Mouse (Mus musculus): ENCODE measurements around the gene Adarb2.
A peak's percentile ranks its signal among the peaks of the same experiment; 100 is the strongest.

The Adarb2 gene

DNA sequence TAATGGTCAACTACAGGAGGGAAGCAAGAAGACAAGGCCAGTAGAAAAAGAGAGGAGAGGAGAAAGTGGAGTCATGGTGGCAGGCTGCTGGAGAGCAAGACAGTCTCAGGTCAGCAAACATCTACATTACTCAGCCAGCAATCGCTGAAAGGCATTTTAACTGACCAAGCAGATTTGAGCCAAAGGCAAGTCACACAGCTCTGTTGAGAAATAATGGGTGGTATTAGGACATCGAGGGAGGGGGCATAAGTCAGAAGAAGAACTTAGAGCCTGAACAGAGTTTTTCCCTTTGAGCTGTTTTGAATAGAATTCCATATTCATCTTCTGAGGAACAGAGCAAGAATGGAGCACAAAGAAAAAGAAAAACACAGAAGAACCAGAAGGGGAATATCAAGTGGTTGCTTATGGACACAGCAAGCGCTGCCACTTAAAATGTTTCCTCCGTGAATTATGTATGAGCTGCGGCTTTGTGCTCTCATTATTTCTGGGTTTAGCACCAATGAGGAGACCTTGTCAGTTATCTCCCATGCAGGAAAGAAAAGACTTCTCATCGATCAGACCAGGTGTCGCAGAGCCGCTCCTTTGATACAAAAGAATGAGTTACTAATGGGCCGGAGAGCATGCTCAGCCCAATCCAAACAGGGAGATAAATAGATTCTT lies 477.9 kb downstream of the Adarb2 start:
- no peak for DNase-seq (ENCODE audit: low read depth, low spot score)

DNA sequence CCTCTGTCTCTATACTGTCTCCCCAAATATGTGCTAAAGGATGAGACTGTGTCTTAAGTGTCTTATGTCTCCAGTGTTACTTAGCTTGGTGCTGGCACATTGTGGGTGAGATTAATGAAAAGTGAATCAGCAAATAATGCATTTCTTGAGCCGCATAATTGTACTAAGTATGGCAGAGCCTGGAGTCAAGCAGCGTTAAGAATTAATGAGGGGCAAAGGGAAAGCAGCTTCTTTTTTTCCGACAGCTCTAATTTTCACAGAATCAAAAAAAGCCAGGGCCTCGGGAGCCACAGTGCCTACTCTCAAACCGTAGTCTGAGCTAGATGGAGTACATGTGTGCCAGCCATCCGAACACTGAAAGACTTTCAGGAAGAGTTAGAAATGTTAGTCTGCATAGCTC lies 488.8 kb downstream of the Adarb2 start:
- no peak for DNase-seq (ENCODE audit: low read depth, low spot score)

DNA sequence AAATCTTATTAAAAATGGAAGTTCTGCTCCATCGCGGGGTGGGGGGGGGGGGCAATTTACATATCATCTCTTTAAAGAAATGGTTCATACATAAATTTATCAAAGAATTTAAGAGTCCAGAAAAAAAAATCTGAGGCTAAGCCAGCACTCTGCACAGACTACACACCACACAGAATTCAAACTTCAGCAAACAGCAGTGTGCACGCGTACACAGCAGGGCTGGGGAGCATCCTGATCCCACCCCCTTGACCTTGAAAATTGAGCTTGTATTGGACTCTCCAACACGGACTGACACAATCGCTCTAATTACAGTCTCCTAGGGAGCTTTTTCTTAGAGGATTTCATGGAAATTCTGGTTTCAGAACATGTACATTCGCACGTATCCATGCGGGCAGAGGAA lies 490.1 kb downstream of the Adarb2 start:
- DNase-seq (ENCODE audit: low read depth, low spot score) = no peak

DNA sequence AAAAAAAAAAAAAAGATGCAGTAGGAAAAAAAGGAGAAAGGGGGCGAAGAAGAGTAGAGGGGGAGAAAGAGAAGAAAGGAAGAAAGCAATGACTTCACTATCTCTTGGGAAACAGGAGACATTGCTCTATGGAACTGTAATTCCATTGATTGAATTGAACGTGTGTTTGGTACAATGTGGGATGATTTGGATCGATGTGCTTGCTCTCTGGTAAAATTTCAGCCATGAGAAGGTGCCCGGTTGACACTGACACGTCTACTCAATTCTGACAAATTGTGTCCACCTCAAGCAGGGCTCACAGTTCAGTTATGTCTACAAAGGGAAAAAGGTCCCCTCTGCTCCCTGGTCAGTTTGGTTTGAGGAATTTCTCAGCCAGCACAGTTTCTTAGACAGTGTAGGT lies 495.8 kb downstream of the Adarb2 start:
- DNase-seq (ENCODE audit: low read depth, low spot score) = no peak

DNA sequence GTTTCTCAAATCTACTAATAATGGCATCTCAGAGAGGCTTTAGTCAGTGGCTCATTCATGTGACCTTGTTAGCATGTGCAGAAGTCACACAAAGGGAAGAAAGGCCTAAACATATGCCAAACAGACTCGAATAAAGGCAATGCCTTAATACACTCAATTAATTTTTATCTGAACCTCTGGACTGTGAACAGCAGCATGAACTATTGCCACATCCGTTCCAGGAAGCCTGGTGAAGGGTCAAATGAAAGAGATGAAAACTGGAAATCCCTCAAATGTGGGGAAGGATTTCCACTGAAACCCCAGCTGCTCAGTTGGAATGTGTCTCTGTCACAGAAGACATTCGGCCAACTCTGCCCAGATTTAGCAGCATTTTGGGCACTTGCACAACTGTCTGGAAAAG lies 497.2 kb downstream of the Adarb2 start:
- DNase-seq (ENCODE audit: low read depth, low spot score) = no peak

DNA sequence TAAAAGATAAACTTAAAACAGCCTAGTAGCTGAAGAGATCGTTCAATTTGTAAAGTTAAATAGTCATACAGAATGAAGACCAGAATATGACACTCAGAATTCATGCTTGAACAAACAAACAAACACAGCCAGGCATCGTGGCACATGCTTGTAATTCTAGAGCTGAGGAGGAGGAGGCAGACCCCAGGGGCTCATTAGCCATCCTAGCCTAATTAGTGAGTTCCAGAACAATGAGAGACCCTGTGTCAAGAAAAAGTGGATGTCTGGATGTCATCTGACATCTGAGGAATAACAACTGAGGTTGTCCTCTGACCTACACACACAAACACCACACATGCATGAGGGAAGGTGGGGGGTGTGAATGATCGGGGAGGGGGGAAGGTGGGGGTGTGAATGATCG lies 498.3 kb downstream of the Adarb2 start:
- no peak for DNase-seq (ENCODE audit: low read depth, low spot score)

DNA sequence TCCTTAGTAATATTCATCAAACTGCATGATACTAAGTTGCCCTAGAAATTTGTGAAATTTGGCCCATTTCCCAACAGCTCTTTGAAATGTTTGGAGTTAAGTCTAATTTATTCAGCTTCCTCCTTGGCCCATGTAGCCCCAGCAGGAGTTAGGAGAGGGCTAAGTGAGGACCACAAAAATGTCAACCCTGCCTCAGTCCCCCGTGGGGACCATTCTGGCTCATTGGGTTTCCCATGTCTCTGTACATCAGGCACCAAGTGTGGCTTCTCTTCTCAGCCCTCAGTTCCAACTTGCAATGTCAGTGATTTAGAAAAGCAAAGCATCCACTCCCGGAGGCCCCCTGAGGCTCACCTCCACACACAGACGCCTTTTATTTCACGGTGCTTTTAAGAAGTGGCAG lies 502.6 kb downstream of the Adarb2 start:
- DNase-seq (ENCODE audit: low read depth, low spot score) = no peak

DNA sequence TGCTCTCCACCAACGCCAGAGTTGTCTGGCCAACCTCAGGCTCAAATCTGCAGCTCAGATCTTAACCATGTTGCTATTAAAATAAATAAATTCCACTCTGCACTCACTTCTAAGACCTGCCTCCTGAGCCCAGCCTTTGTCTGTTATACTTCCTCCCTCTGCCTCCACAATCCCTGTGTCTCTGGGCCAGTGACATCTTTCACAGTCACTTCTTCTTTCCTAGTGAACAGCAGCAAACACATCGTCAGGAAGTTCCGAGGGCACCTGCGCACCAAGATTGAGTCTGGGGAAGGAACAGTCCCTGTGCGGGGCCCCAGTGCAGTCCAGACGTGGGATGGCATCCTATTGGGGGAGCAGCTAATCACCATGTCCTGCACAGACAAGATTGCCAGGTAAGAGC lies 510.7 kb downstream of the Adarb2 start:
- no peak for DNase-seq (ENCODE audit: low read depth, low spot score)

DNA sequence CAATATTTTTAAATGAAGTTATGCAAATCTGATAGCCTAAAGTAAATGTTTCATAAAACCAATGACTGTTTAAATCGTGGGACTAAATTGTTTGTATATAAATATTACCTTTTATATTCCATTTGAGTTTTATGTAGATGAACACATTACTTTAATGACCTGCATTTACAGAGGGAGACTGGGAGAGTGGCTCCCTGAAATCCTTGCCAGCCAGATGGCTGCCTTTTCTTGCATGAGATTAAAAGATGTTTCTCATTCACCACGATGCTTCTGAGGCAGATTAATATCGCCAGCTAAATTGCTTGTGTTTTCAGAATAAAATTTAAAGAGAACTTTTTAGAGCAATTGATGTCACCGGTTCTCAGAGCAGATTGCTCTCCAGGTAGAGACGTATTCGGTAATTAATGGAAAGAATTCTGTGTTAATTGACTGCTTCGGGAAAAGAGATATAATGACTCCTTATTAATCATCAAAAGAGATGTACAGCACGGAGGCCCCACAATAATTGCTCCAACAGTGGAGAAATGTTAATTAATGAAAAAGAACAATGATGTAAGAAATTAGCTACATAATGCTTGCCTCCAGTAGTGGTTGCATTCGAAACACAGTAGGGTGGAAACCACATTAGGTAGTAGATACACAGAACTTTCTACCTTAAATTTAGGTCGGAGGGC lies 527.4 kb downstream of the Adarb2 start:
- DNase-seq (ENCODE audit: low read depth, low spot score) = no peak

DNA sequence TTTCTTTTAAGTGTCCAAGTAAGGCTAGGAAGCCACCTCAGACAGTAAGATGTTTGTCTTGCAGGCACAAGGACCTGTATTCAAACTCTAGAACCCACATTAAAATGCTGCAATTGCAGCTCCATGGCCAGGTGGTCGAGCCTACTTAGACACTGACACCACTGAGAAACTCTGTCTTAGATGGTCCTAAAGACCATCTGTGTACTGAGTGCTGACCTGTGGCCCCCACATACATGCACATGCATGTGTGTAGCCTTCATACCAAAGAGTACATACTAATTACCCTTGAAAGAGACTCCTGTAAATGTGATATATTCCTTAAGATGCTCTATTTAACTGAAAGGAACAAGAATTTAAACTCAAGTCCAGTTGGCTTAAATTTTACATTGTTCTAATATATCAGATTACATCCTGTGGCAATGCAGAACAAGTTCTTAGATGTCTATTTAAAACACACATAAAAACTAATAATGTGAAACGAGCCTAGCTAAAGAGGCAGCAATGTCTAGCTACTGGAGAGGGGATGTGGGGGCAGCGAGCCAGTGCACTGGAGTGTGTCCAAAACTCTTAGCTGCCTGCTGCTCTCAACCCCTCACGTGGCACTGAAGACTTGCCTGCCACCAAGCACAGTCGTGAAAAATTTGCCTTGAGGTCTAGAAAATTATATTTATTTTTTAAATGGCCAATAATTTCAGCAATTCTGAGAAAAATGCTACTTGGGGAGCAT lies 534.6 kb downstream of the Adarb2 start:
- DNase-seq (ENCODE audit: low read depth, low spot score) = no peak

DNA sequence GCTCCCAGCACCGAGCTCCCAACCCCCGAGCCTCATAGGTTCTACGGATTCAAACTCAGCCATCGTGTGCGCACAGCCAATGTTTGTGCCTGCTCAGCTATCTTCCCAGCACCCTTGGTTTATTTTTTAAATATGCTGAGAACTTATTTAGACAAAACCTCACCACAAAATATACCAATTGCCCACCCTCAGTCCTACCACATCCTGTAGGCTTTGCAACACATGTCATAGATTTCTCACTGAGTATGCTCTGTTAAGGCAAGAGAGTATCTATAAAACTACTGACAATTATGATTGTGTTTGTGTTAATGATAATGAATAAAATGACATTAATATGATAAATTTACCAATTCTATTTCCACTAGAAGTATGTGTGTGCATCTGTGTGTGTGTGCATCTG lies 540.1 kb downstream of the Adarb2 start:
- DNase-seq (ENCODE audit: low read depth, low spot score) = no peak

DNA sequence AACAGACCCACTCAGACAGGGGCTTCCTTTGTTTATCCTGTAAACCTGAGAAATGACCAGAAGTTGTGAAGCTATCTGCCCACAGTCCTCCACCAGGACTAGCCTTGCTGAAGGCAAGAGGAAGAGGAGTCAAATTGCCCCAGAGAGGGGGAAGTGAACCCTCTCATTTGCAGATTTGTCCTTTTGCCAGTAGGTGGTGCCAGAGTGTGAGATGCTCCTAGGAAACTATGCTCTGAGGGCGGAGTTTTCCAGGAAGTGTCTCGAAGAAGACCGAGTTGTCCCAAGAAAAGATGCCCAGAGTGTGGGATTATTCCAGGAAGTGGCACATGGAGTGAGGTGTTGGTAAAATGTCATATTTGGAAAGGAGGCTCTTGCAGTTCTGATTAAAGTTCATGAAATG lies 541.9 kb downstream of the Adarb2 start:
- no peak for DNase-seq (ENCODE audit: low read depth, low spot score)

DNA sequence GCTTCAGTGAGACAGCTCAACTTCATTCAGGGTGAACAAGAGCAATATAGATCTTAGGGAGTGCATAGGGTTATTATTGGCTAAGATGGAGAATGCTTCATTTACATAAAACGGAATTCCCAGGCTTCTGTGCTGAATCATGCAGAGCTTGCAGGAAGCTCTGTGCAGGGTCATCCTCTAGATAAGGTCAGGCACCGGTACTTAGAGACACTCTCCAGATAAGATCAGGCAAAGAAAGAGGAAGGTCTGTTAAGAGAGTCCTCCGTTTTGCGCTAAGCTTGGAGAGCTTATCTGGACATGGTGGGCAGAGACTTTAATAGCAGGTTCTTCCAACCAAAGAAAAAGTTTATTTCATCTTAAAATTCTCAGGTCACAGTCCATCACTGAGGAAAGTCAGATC lies 542.9 kb downstream of the Adarb2 start:
- no peak for DNase-seq (ENCODE audit: low read depth, low spot score)

DNA sequence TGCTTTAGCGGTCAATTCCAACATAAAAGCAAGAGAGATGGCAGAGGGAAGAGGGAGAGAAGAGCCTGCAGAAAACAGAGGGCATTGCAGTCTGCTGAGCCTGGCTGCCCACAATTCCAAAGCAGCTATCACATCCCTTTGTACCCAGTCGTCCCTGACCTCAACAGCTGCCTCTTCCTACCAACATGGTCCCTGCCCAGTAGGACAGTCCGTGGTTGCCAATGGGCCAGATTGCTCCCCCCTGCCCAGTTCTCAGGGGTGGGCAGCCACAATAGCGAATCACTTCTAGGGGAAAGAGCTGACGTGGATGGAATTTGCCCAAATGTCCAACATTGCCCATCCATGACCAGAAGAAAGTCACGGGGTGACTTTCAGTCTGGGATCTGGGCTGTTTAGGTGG lies 546.8 kb downstream of the Adarb2 start:
- DNase-seq (ENCODE audit: low read depth, low spot score) = no peak

DNA sequence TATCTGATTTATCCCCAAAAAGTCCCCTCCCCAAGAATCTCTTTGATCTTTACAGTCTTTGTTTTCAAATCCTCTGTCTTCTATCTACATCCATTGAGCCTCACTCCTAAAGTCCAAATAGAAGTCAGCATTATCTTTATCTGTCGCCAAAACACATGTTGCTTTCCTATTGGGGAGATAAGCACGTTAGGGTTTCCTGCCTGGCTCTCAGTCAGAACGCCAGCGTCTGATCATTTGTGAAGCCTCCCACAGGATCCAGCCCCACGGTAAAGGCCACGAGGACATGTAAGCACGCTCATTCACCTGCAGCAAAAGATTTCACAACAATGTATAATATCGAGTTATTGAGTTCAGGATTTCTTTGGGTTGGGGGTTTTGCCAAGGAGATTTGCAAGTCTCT lies 558.3 kb downstream of the Adarb2 start:
- DNase-seq (ENCODE audit: low read depth, low spot score) = no peak

DNA sequence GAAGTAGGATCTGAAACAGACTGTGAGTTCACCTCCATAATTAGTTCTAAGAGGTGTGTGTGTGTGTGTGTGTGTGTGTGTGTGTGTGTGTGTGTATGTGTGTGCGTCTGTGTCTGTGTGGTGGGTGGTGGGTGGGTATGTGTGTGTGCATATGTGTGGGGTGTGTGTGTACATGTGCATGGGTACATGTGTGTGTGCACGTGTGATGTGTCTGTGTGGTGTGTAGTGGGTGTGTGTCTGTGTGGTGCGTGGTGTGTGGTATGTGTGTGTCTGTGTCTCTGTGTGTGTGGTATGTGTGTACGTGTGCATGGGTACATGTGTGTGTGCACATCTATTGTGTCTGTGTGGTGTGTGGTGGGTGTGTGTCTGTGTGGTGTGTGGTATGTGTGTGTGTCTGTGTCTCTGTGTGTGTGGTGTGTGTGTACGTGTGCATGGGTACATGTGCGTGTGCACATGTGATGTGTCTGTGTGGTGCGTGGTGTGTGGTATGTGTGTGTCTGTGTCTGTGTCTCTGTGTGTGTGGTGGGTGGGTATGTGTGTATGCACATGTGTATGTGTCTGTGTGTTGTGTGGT lies 567.1 kb downstream of the Adarb2 start:
- DNase-seq (ENCODE audit: low read depth, low spot score) = no peak

DNA sequence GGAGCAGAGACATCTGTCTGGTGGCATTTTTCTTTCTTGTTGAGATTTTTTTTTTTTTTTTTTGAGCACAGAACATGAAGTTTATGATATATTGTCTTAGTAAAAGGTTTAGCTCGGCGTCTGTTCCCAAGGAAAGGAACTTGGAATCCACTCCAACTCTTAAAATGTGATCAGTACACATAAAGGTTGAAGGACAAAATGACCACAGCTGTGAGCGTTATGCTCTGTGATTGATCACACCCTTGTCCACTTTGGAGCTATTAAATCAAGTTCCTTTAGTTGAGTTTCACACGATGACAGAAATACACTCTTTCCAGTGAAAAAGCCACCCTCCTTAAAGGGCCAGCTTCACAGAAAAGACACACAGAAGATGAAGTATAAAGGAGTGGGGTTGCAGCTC lies 568.0 kb downstream of the Adarb2 start:
- DNase-seq (ENCODE audit: low read depth, low spot score) = no peak

DNA sequence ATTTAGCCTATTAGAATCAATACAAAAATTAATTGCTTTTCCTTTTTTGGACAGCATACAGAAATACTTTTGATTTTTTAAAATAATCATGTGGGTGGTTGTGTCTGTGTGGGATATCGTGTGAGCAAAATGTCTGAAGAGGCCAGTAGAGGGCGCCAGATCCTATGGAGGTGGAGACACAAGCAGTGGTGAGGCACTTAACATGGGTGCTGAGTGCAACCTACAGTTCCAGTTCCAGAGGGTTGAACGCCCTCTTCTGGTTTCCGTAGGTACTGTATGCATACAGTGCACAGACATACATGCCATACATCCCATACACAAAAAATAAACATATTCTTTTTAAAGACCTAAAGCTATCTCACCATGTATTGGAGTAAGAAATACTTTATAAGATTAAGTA lies 577.8 kb downstream of the Adarb2 start:
- peak; percentile 16 for DNase-seq (ENCODE audit: low read depth, low spot score)

DNA sequence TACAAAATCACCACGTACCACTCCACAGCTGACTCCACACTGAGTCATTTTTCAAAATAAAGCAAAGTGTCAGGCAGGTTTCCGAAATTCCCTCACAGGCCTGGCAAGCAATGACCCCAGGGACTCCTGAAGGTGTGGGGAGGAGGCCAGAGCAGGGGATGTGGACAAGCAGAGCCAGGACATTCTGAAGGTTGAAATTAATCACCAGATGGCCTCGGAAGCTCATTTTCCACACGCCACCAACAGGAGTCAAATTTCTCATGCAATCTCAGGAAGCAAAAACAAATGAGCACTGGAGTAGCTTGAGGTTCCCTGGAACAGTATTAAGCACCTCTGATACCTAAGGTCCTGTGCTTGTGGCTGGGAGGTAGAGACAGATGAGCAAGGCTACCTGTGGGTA lies 580.0 kb downstream of the Adarb2 start:
- DNase-seq (ENCODE audit: low read depth, low spot score) = no peak

DNA sequence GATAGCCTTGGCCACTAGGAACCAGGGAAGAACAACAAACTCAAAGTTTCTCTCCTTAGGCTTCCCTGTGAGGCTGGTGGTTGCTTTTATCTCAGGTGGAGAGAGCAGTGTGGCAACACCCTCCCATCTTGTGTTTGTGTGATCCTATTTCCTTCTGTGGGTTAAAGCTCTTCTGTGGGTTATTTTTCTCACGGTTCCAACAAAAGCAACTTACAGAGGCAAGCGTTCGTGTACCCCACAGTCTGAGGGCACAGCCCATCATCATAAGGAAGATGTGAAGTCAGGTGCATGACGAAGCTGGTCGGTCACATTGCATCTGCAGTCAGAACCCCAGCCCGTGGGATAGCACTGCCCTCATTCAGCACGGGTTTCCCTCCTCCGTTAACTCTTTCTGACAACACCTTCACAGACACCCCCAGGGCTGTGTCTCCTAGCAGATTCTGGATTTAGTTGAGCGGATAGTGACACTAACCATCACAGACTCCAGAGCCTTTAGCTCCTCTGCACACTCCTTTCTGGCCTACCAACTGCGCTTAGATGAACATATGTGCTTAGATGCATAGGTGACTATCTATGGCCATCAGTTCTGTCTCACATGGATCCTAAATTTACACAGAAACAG lies 581.1 kb downstream of the Adarb2 start:
- DNase-seq (ENCODE audit: low read depth, low spot score) = no peak

DNA sequence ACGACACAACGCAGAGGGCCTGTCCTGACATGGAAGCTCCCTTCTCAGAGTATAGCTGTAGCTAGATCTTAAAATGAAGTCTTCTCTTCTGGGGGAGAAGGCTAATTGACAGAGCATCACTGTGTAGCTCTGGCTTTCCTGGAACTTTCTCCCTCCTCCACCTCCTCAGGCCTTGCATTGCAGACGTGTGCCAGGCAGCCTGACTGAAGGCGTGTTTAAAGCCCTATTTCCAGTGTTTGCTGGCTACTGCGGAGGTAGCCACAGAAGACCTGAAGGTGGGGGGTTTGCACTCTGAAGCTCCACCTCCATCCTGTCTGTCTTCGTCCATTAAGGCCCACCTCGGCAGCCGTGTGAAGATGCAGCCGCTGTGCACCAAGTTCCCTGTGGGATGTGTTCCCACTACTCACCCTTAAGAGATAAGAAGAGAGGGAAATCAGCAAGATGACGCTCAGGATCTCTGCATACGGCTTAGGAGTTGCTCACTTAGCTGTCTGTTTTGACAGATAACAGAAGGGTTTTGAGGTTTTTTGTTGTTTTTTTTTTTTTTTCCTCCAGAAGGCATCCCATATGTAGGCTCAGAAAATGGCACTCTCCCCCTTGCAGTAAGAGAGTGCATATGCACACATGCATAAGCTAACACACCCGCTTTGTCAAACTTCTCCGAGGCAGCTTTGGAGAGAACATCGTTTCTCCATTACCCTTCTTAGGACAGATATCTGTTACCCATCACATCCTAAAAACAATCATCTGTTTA lies 581.8 kb downstream of the Adarb2 start:
- DNase-seq (ENCODE audit: low read depth, low spot score) = no peak

DNA sequence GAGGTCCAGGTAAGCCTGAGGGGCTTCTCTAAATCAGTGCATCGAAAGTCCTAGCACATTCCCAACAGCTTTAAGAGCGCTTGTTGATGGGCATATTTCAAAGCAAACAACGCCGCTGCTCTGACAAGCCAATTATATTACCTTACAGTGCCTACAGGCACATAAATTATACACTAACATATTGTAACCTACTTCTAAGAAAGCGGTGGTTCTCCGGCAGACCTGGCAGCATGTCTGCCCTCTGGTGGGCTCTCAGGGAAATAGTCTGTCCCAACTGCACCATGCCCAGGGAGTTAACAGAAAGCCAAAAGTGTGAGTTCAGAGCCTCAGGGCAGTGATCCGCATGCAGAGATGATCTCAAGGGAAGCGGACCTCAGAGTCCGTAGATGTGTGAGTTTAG lies 582.5 kb downstream of the Adarb2 start:
- DNase-seq (ENCODE audit: low read depth, low spot score) = no peak

Measured in retina, adult 2 months (tissue).